10 mouse cellular contexts compared by ENCODE assay signal in genomic region chr11:118365171-118365570, GRCm38 (mm10). TPM values are rescaled to one million over a fixed set of nuclear protein-coding genes. Genes with fewer than 3 reads are reported as not detected.
DNase-seq lines count a peak whose midpoint lies in the region; ATAC-seq and TF ChIP-seq lines count a peak whose summit lies in the region.
"Had no signal": no experiment of that assay in that cellular context is flagged by ENCODE, and none has a peak within 500 bp of the region (broad histone marks: within the 10 kb centered on the region; RNA-seq: fewer than 3 reads in every experiment).

No protein-coding gene starts in this region.

- peaks cover 33% of the 10 kb centered on the region for H3K4me1 ChIP-seq in intestine, embryonic 16.5 days (ENCODE audit: control insufficient read depth, insufficient read depth, low read length)
- H3K4me1 ChIP-seq in thymus, adult 2 months (replicated peaks; ENCODE audit: control insufficient read depth, insufficient read depth, low read length), result peaks cover 14% of the 10 kb centered on the region
- peaks cover 4% of the 10 kb centered on the region; the same call in 1 of the 2 replicates for H3K4me1 ChIP-seq in forebrain, embryonic 11.5 days (replicated peaks; ENCODE audit: control insufficient read depth, insufficient read depth, low read length)

- no peak for TF ChIP-seq POLR2A in thymus, adult 2 months (IDR thresholded peaks at IDR 0.05; ENCODE audit: control insufficient read depth, extremely low read depth, insufficient read depth, low read length, poor library complexity)

- no peak overlapping the region for H3K4me2 ChIP-seq in intestine, embryonic 16.5 days (ENCODE audit: low read depth, low read length)
- H3K4me2 ChIP-seq in forebrain, embryonic 11.5 days (ENCODE audit: low read depth, low read length, severe bottlenecking), result no peak overlapping the region
- H3K4me2 ChIP-seq: neural tube, embryonic 12.5 days had no signal

- DNase-seq in frontal cortex, postnatal 10 days (ENCODE audit: low spot score in 2 of 2), result no peak
- DNase-seq in 416B (ENCODE audit: low read depth), result peak; percentile 92
- DNase-seq in fibroblast of lung, adult 2 months (ENCODE audit: low read depth), result peak; percentile 96
- peak; percentile 14 for DNase-seq in urinary bladder, postnatal 10 days (ENCODE audit: low spot score)
- DNase-seq in thymus, adult 2 months, result no peak
- DNase-seq in forebrain, embryonic 11.5 days (ENCODE audit: low spot score), result no peak

- TF ChIP-seq CTCF in thymus, adult 2 months (IDR thresholded peaks at IDR 0.05; ENCODE audit: borderline replicate concordance, control insufficient read depth, extremely low read depth, insufficient read depth, low read length, poor library complexity), result no peak

- H3K4me3 ChIP-seq in intestine, embryonic 16.5 days (ENCODE audit: low read length), result no peak overlapping the region
- H3K4me3 ChIP-seq in thymus, adult 2 months (ENCODE audit: control insufficient read depth, insufficient read depth, low read length), result no peak overlapping the region
- no peak overlapping the region for H3K4me3 ChIP-seq in forebrain, embryonic 11.5 days (ENCODE audit: low read depth, low read length)
- H3K4me3 ChIP-seq: erythroblast, embryonic 14.5 days; neural tube, embryonic 12.5 days had no signal

- no peaks in the 10 kb centered on the region for H3K36me3 ChIP-seq in intestine, embryonic 16.5 days (ENCODE audit: control insufficient read depth, insufficient read depth, low read length)
- H3K36me3 ChIP-seq in thymus, adult 2 months (ENCODE audit: control insufficient read depth, insufficient read depth, low read length), result no peaks in the 10 kb centered on the region
- H3K36me3 ChIP-seq in forebrain, embryonic 11.5 days (ENCODE audit: control insufficient read depth, insufficient read depth, low read length), result no peaks in the 10 kb centered on the region
- H3K36me3 ChIP-seq: neural tube, embryonic 12.5 days had no signal

- WGBS in intestine, embryonic 16.5 days, result 51% methylated on average over 7 of the region's 7 CpGs
- 90% methylated on average over 7 of the region's 7 CpGs for WGBS in thymus, adult 2 months
- WGBS in forebrain, embryonic 11.5 days, result 76% methylated on average over 7 of the region's 7 CpGs

- no peaks in the 10 kb centered on the region for H3K9me3 ChIP-seq in intestine, embryonic 16.5 days (ENCODE audit: control insufficient read depth, low read length)
- no peaks in the 10 kb centered on the region for H3K9me3 ChIP-seq in forebrain, embryonic 11.5 days (ENCODE audit: control insufficient read depth, low read length)
- H3K9me3 ChIP-seq: neural tube, embryonic 12.5 days had no signal

- ATAC-seq in frontal cortex, adult (ENCODE audit: low TSS enrichment), result peak; percentile 44; the same call in 1 of the 2 replicates
- ATAC-seq in intestine, embryonic 16.5 days, result peak; percentile 49
- ATAC-seq in forebrain, embryonic 11.5 days (replicated peaks; ENCODE audit: low FRiP score), result no peak

- peak overlapping the region; percentile 4; the same call in 1 of the 2 replicates for H3K27ac ChIP-seq in intestine, embryonic 16.5 days (ENCODE audit: low read length)
- H3K27ac ChIP-seq in thymus, adult 2 months (ENCODE audit: control insufficient read depth, insufficient read depth, low read length), result no peak overlapping the region
- H3K27ac ChIP-seq in forebrain, embryonic 11.5 days (ENCODE audit: low read depth, low read length), result no peak overlapping the region
- H3K27ac ChIP-seq: neural tube, embryonic 12.5 days had no signal

- H3K27me3 ChIP-seq in intestine, embryonic 16.5 days (replicated peaks; ENCODE audit: control insufficient read depth, insufficient read depth, low read length), result no peaks in the 10 kb centered on the region
- no peaks in the 10 kb centered on the region for H3K27me3 ChIP-seq in thymus, adult 2 months (ENCODE audit: control insufficient read depth, insufficient read depth, low read length)
- H3K27me3 ChIP-seq in forebrain, embryonic 11.5 days (ENCODE audit: control insufficient read depth, insufficient read depth, low read length), result no peaks in the 10 kb centered on the region
- H3K27me3 ChIP-seq: neural tube, embryonic 12.5 days had no signal

- H3K9ac ChIP-seq in intestine, embryonic 16.5 days (ENCODE audit: low read depth, low read length), result no peak overlapping the region
- no peak overlapping the region for H3K9ac ChIP-seq in forebrain, embryonic 11.5 days (ENCODE audit: low read length)
- H3K9ac ChIP-seq: neural tube, embryonic 12.5 days had no signal

RNA-seq across cellular contexts. Expression of gene Timp2, which starts 9.6 kb away (rescaled TPM):
- 30.9 and 45.1 TPM in 2 replicates for polyA plus RNA-seq in intestine, embryonic 16.5 days (2015; fragmentation: Nextera tagmentation; extraction: Ambion mirVana)
- polyA plus RNA-seq in thymus, adult 2 months (2012; rRNA removed), result 72.6 and 78.8 TPM in 2 replicates
- polyA plus RNA-seq in forebrain, embryonic 11.5 days (2014; fragmentation: Nextera tagmentation; extraction: Ambion mirVana), result 48.0 and 50.8 TPM in 2 replicates

RNA-seq across cellular contexts. Expression of gene Cep295nl, which starts 22.9 kb away (rescaled TPM):
- polyA plus RNA-seq in intestine, embryonic 16.5 days (2015; fragmentation: Nextera tagmentation; extraction: Ambion mirVana), result 0.20 and 0.24 TPM in 2 replicates
- 0.26 and 0.32 TPM in 2 replicates for polyA plus RNA-seq in thymus, adult 2 months (2012; rRNA removed)
- 0.44 and 0.60 TPM in 2 replicates for polyA plus RNA-seq in forebrain, embryonic 11.5 days (2014; fragmentation: Nextera tagmentation; extraction: Ambion mirVana)
- polyA plus RNA-seq: erythroblast, embryonic 14.5 days had no signal

RNA-seq across cellular contexts. Expression of gene Lgals3bp, which starts 36.7 kb away (rescaled TPM):
- polyA plus RNA-seq in intestine, embryonic 16.5 days (2015; fragmentation: Nextera tagmentation; extraction: Ambion mirVana), result 226 and 234 TPM in 2 replicates
- polyA plus RNA-seq in thymus, adult 2 months (2012; rRNA removed), result 450 and 565 TPM in 2 replicates
- 0.71 and 1.1 TPM in 2 replicates for polyA plus RNA-seq in forebrain, embryonic 11.5 days (2014; fragmentation: Nextera tagmentation; extraction: Ambion mirVana)

RNA-seq across cellular contexts. Expression of gene Cant1, which starts 53.7 kb away (rescaled TPM):
- 38.7 and 44.1 TPM in 2 replicates for polyA plus RNA-seq in intestine, embryonic 16.5 days (2015; fragmentation: Nextera tagmentation; extraction: Ambion mirVana)
- 100 and 105 TPM in 2 replicates for polyA plus RNA-seq in thymus, adult 2 months (2012; rRNA removed)
- 25.4 and 30.8 TPM in 2 replicates for polyA plus RNA-seq in forebrain, embryonic 11.5 days (2014; fragmentation: Nextera tagmentation; extraction: Ambion mirVana)

Comparison
In these comparisons a context has a peak if more than half of its experiments do, and no peak if none do; other contexts are left out.
1. DNase-seq: peak in 416B (single experiment), fibroblast of lung, adult 2 months (single experiment) and urinary bladder, postnatal 10 days (single experiment); none in frontal cortex, postnatal 10 days (0 of 2), thymus, adult 2 months (single experiment) and forebrain, embryonic 11.5 days (single experiment).
2. RNA of gene Lgals3bp, which starts 36.7 kb away (polyA plus RNA-seq): 450 to 565 TPM in thymus, adult 2 months and 226 to 234 TPM in intestine, embryonic 16.5 days; 0.71 to 1.1 TPM in forebrain, embryonic 11.5 days; every median in the first group is over 100 times any median in the second.